Mouse (Mus musculus) hindbrain, embryonic 13.5 days (tissue): ENCODE results near the gene Tnrc18. TPM values are rescaled to one million over a fixed set of nuclear protein-coding genes. Genes with fewer than 3 reads are reported as not detected.

ENCODE experiments used
- ATAC-seq: fragments of 200-750 bp; cut with Nextera tagmentation; 2 replicates; pipeline ENCODE4 v1.8.0; 2017; ENCODE audit warnings: moderate TSS enrichment; ENCODE audit not compliant: low FRiP score
- H3K27ac ChIP-seq: fragments of 300-500 bp; sonication (generic); 2 replicates; pipeline ENCODE4 v1.5.1; 2015; ENCODE audit warnings: inconsistent platforms, mild to moderate bottlenecking, moderate library complexity
- H3K27me3 ChIP-seq: fragments of 300-500 bp; sonication (generic); 2 replicates; pipeline ENCODE4 v1.6.1; 2015; ENCODE audit warnings: mild to moderate bottlenecking, inconsistent platforms
- H3K36me3 ChIP-seq: fragments of 300-500 bp; sonication (generic); 2 replicates; pipeline ENCODE4 v1.6.1; 2015; ENCODE audit warnings: mild to moderate bottlenecking, inconsistent platforms
- H3K4me1 ChIP-seq: fragments of 300-500 bp; sonication (generic); replicated peaks from 2 replicates; pipeline ENCODE4 v1.6.1; 2015; ENCODE audit warnings: inconsistent platforms
- H3K4me2 ChIP-seq: fragments of 300-500 bp; sonication (generic); 2 replicates; pipeline ENCODE4 v1.6.1; 2015; ENCODE audit warnings: inconsistent platforms, mild to moderate bottlenecking, moderate library complexity
- H3K4me3 ChIP-seq: fragments of 300-500 bp; sonication (generic); 2 replicates; pipeline ENCODE4 v1.5.1; 2015; ENCODE audit warnings: mild to moderate bottlenecking, inconsistent platforms
- H3K9ac ChIP-seq: fragments of 300-500 bp; sonication (generic); 2 replicates; pipeline ENCODE4 v1.6.1; 2015; ENCODE audit warnings: mild to moderate bottlenecking, inconsistent platforms
- H3K9me3 ChIP-seq: fragments of 300-500 bp; sonication (generic); 2 replicates; pipeline ENCODE4 v1.6.1; 2016; ENCODE audit warnings: inconsistent platforms
- WGBS: fragments of 180-500 bp; shearing (Covaris S2); methylation state at CpG from one replicate; pipeline ENCODE4 v1.1.7; 2015; 5-methylcytosine and 5-hydroxymethylcytosine counted together
- polyA plus RNA-seq: library from polyadenylated mRNA; unstranded; fragments of >200 nt; fragmentation: Nextera tagmentation; extraction: Ambion mirVana; gene quantifications from 2 replicates; pipeline ENCODE4 v1.2.1, GENCODE M21; 2015

Gene Tnrc18
- polyA plus RNA-seq, 1 experiment from 2014 or later: 35.8 TPM

DNA sequence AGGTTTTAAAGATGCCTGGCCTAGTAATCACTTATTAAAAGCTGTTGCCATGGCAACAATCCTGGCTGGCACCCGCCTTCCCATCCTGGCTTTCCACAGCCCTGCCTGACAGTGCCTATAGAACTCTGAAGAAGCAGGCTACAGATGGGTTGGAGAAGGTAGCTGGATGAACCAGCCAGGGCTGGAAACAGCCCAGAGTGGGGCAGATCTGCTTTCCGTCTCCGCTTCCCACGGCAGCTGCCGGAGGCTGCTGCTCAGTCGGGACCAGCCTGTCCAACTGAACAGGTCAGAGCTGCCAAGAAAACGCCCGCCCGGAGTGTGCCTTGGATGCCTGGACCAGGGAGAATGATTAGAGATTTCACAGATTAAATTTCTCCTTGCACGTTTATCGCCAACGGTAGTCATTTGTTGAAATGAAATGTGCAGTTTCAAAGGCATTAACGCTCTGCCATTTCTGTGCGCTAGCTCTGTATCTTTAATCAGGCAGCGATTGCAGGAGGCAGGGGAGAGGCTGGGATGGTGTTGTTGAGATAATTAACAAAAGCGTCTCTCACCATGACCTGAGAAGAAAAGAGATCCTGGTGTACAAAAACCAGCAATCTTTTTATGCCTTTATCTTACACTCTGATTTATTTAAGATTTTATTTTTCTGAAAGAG lies 56.0 kb downstream of the Tnrc18 start:
- Histone ChIP-seq H3K36me3 (peaks cover 98% of the 10 kb centered on the region), H3K9me3 (no peaks in the 10 kb centered on the region), H3K4me3 (no peak overlapping the region), H3K4me2 (no peak overlapping the region), H3K27ac (peak overlapping the region; percentile 91), H3K9ac (peak overlapping the region; percentile 53), H3K27me3 (no peaks in the 10 kb centered on the region), H3K4me1 (peaks cover 44% of the 10 kb centered on the region)
- 62% methylated on average over 16 of the region's 16 CpGs for WGBS
- peak; percentile 49 for ATAC-seq

DNA sequence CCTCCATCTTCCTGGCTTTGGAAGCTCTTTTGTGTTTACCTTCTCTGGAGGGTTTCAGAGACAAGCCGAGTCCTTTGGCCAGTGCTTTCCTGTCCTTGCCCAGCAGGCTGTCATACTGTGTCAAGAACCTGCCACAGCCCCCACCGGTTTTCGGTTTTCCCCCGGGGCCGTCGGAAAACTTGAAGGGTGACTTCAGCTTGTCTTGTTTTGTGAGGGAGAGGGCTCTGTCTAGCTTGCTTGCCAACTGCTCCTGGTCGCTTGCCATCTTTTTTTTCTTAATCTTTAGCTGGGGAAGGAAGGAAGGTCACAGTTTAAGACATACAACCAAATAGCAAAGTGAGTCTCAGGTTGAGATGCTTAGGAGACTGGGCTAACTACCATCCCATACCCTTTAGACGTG lies 57.7 kb downstream of the Tnrc18 start:
- H3K36me3 ChIP-seq: peaks cover 98% of the 10 kb centered on the region
- no peak overlapping the region for H3K4me3 ChIP-seq
- peaks cover 33% of the 10 kb centered on the region for H3K4me1 ChIP-seq
- H3K4me2 ChIP-seq: no peak overlapping the region
- peak overlapping the region; percentile 91 for H3K27ac ChIP-seq
- 90% methylated on average over 8 of the region's 8 CpGs for WGBS
- ATAC-seq: no peak
- H3K9me3 ChIP-seq: no peaks in the 10 kb centered on the region
- H3K27me3 ChIP-seq: no peaks in the 10 kb centered on the region
- H3K9ac ChIP-seq: no peak overlapping the region

DNA sequence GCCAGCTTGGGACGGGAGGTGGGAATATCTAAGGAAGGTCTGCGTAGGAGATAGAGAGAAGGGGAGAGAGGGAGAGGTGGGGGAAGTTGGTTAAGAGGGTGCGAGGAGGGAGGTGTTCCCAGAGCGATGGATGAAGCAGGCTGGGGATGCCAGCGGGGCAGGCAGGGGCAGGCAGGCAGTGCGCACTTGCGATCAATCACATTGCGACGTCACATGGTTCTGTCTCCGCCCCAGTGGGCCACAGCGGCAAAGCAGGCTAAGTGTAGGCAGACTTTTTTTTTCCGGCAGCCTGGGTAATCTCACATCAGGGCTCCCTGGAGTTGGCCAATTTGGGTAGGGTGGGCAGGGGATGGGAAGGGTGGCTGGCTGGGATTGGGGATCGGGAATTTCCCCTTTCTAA lies 65.2 kb downstream of the Tnrc18 start:
- H3K36me3 ChIP-seq: peaks cover 96% of the 10 kb centered on the region
- no peak overlapping the region for H3K4me2 ChIP-seq
- H3K4me1 ChIP-seq: peaks cover 13% of the 10 kb centered on the region
- WGBS: 46% methylated on average over 13 of the region's 13 CpGs
- H3K9ac ChIP-seq: no peak overlapping the region
- no peaks in the 10 kb centered on the region for H3K9me3 ChIP-seq
- H3K27me3 ChIP-seq: no peaks in the 10 kb centered on the region
- H3K27ac ChIP-seq: peak overlapping the region; percentile 60
- no peak for ATAC-seq
- no peak overlapping the region for H3K4me3 ChIP-seq

DNA sequence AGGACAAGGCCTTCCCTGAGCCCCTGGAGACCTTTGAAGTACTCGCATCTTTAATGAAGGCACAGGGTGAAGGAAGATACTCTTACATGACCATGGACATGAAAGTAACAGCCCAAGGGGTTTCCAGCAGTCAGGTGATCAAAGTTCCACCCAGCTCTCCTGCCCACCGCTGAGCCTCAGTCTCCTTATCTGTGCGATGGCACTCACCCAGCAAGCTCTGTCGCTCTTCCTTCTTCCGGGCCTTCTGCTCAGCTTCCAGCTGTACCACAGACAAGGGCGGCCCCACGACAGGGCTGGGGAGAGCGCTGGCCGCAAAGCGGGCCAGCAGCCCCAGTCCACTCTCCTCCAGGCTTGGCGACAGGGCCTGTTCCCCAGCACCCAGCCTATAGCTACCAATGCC lies 67.3 kb downstream of the Tnrc18 start:
- H3K4me3 ChIP-seq: no peak overlapping the region
- H3K4me1 ChIP-seq: peaks cover 9% of the 10 kb centered on the region
- no peaks in the 10 kb centered on the region for H3K9me3 ChIP-seq
- H3K27ac ChIP-seq: peak overlapping the region; percentile 30; the same call in 1 of the 2 replicates
- ATAC-seq: no peak
- H3K36me3 ChIP-seq: peaks cover 89% of the 10 kb centered on the region
- H3K27me3 ChIP-seq: no peaks in the 10 kb centered on the region
- no peak overlapping the region for H3K4me2 ChIP-seq
- no peak overlapping the region for H3K9ac ChIP-seq
- 90% methylated on average over 11 of the region's 11 CpGs for WGBS

DNA sequence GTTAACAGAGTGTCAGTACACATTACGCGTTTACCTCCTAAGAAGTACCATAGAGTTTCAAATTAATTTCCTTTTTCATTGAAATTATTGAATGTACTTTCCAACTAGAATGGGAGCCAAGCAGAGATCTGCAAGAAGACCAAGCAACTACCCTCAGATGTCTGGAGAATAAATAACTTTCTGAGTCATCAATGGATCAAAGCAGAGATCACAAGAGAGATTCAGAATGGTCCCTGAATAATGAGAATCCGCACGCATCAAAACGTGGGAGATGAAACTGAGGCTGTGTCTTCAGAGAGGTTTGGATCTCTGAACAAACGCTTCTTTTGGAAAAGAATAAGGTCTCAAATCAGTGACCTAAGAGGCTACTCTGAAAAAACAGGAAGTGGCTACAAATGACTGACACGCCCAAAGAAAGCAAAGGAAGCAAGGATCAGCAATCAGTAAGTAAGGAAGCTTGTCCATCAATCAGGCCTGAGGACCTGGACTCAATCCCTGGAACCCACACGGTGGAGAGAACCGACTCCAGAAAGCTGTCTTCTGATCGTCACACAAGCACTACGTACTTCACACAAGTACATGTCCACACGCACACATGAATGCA lies 70.3 kb downstream of the Tnrc18 start:
- Histone ChIP-seq H3K27ac (no peak overlapping the region; the same call in 1 of the 2 replicates), H3K9me3 (no peaks in the 10 kb centered on the region), H3K9ac (no peak overlapping the region), H3K27me3 (no peaks in the 10 kb centered on the region), H3K36me3 (peaks cover 90% of the 10 kb centered on the region), H3K4me2 (no peak overlapping the region), H3K4me1 (peaks cover 5% of the 10 kb centered on the region), H3K4me3 (no peak overlapping the region)
- 73% methylated on average over 12 of the region's 12 CpGs for WGBS
- ATAC-seq: no peak

DNA sequence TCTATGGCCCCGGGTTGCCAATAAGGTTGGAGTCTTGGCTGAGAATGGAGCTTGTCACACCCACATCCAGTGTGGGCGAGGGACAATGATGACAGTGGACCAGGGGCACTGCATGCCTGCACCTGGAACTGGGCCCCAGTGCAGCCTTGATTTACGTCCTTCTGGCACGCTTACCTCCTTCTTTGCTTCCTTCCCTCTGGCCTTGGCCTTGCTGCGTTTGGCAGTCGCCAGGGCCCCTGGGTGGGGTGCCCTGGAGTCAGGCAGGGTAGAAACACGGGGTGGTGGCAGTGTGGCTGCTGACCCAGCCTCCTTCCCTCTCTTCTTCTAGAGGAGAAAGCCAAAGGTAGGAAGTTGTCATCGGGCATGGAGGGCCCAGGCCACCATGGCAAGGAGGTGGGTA lies 77.5 kb downstream of the Tnrc18 start:
- no peaks in the 10 kb centered on the region for H3K27me3 ChIP-seq
- H3K36me3 ChIP-seq: peaks cover 92% of the 10 kb centered on the region
- no peak overlapping the region for H3K27ac ChIP-seq
- 0 out of 2 replicates have a peak, but pooled peaks cover 5% of the 10 kb centered on the region for H3K4me1 ChIP-seq
- ATAC-seq: no peak
- WGBS: 90% methylated on average over 8 of the region's 8 CpGs
- H3K9ac ChIP-seq: no peak overlapping the region
- H3K4me3 ChIP-seq: no peak overlapping the region
- H3K9me3 ChIP-seq: no peaks in the 10 kb centered on the region
- no peak overlapping the region for H3K4me2 ChIP-seq

DNA sequence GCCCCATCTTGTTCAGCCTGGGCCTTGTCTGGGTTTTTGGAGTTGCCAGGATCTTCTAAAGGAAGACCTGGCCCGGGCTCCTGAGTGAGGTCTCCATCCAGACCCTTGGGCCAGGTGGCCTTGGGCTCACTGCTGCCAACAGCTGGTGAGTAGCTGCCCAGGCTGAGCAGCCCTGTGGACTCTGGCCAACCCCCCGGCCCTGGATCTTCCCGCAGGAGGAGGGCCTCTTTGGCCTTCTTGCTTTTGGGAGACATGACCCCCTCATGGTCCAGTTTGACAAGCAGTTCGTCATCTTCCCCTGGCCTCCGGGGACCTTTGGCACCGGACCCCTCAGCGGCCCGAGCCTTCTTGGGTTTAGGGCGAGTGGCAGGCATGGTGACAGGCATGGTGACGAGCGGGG lies 85.5 kb downstream of the Tnrc18 start:
- no peak overlapping the region for H3K9ac ChIP-seq
- WGBS: 92% methylated on average over 11 of the region's 11 CpGs
- peaks cover 99% of the 10 kb centered on the region for H3K36me3 ChIP-seq
- H3K4me2 ChIP-seq: no peak overlapping the region
- no peaks in the 10 kb centered on the region for H3K9me3 ChIP-seq
- ATAC-seq: no peak
- no peak overlapping the region for H3K27ac ChIP-seq
- H3K4me1 ChIP-seq: no peaks in the 10 kb centered on the region
- no peaks in the 10 kb centered on the region for H3K27me3 ChIP-seq
- H3K4me3 ChIP-seq: no peak overlapping the region

DNA sequence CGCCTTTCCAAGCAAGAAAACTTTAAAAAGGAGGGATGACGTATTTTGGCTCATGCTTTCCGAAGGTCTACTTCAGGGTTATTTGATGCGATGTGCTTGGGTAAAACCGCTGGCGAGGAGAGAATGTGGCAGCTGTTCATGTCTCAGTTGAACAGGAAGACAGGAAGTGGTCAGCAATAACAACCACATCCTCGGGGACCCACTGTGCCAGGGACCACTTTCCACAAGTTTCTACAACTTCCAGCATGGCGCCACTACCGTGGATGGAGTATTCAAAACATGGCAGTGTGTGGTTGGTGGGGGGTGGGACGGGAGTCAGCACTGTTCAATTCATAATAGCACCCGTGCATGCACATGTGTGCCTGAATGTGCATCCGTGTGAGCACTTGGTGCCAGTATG lies 87.2 kb downstream of the Tnrc18 start:
- no peaks in the 10 kb centered on the region for H3K27me3 ChIP-seq
- 93% methylated on average over 12 of the region's 12 CpGs for WGBS
- peaks cover 99% of the 10 kb centered on the region for H3K36me3 ChIP-seq
- no peak overlapping the region for H3K4me2 ChIP-seq
- no peaks in the 10 kb centered on the region for H3K4me1 ChIP-seq
- H3K27ac ChIP-seq: no peak overlapping the region
- no peak for ATAC-seq
- no peak overlapping the region for H3K9ac ChIP-seq
- no peaks in the 10 kb centered on the region for H3K9me3 ChIP-seq
- H3K4me3 ChIP-seq: no peak overlapping the region

DNA sequence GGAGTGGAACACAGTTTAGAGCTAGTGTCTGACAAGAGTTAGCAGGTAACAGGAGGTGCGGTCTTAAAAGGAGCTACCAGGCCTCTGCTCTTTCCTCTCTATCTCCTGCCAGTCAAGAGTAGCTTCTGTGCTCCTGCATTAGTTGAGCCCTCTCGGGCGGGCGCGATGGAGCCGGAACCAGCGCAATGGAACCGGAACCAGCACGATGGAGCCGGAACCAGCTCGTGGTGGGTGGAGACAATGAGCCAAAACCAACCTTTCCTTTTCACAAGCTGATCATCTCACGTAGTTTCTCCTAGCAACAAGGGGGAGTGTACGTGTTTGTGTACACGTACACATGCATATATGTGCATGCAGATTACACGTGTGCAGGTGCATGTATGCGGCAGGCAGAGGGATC lies 89.2 kb downstream of the Tnrc18 start:
- Histone ChIP-seq H3K36me3 (peaks cover 83% of the 10 kb centered on the region), H3K27ac (no peak overlapping the region), H3K4me2 (no peak overlapping the region), H3K4me1 (peaks cover 5% of the 10 kb centered on the region), H3K4me3 (no peak overlapping the region), H3K9me3 (no peaks in the 10 kb centered on the region), H3K27me3 (no peaks in the 10 kb centered on the region), H3K9ac (no peak overlapping the region)
- WGBS: 97% methylated on average over 16 of the region's 16 CpGs
- no peak for ATAC-seq

DNA sequence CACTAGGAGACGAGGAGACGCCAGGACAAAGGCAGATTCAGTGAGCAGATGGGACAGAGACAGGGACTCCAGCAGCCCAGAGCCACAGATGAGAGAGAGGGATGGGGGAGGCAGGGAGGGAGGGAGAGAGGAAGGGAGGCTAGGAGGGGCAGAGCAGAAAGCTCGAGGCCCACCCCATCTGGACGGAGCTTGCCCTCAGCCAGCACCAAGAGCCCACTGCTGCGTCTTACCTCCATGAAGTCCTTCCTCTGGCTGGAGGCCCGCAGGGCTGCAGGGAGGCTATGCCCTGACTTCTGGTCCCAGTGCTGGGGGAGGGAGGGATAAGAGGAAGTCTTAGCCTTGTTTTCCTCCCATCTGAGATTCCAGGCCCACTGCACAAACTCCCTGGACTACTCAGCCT lies 90.7 kb downstream of the Tnrc18 start:
- Histone ChIP-seq H3K9me3 (no peaks in the 10 kb centered on the region), H3K36me3 (peaks cover 75% of the 10 kb centered on the region), H3K4me2 (no peak overlapping the region), H3K4me1 (peaks cover 8% of the 10 kb centered on the region), H3K27ac (peak overlapping the region; percentile 48), H3K27me3 (no peaks in the 10 kb centered on the region), H3K4me3 (no peak overlapping the region), H3K9ac (no peak overlapping the region)
- ATAC-seq: no peak
- WGBS: 81% methylated on average over 6 of the region's 6 CpGs

DNA sequence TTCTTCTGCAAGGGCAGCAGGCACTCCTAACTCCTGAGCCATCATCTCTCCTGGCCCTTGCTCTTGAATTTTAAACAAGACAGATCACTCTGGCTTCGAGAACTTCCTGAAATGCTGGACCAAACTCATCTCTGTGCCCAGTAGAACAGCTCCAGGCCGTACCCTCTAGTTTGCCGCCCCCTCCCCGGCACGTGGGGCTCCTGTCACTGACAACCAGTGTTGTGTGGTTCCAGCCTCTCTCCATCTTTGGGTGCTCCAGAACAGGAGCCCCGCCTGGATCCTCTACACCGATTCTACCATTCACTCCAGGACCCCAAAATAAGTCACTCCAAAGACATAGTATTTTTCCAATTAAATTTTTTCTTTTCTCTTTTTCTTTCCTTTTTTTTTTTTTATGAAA lies 93.2 kb downstream of the Tnrc18 start:
- 95% methylated on average over 7 of the region's 7 CpGs for WGBS
- Histone ChIP-seq H3K9ac (no peak overlapping the region), H3K27me3 (no peaks in the 10 kb centered on the region), H3K4me2 (no peak overlapping the region), H3K27ac (peak overlapping the region; percentile 58; the same call in 1 of the 2 replicates), H3K4me3 (no peak overlapping the region), H3K4me1 (peaks cover 8% of the 10 kb centered on the region), H3K9me3 (no peaks in the 10 kb centered on the region), H3K36me3 (peaks cover 70% of the 10 kb centered on the region)
- ATAC-seq: no peak

DNA sequence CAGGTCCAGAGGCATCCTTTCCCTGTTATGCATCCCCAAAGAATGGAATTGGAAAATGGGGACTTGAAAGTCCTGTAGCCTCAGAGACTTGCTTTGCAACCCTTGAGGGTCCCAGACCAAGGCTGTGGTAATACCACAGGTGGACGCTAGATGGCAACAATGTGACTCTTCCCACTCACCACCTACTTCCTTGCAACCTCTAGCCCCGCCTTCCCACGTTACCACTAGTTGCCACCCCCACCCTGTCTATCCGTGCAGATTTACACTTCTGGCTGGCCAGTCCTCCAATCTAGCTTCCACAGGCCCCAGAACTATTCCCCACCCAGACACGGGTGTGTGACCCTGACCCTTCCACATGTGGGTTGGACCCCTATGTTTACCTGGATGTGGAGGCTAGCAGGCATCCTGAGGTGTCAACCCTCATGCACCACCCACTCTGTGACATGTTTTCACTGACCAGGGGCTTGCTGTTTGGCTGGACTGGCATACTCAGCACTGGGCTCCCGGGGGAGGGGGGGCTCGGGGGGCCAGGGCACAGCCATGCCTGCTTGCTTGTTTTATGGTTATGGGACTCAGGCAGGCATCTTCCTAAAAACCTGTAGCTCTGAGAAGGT lies 93.8 kb downstream of the Tnrc18 start:
- ATAC-seq: peak; percentile 78
- Histone ChIP-seq H3K9me3 (no peaks in the 10 kb centered on the region), H3K27me3 (no peaks in the 10 kb centered on the region), H3K4me2 (no peak overlapping the region), H3K36me3 (peaks cover 70% of the 10 kb centered on the region), H3K27ac (peak overlapping the region; percentile 58), H3K4me1 (peaks cover 8% of the 10 kb centered on the region), H3K4me3 (no peak overlapping the region), H3K9ac (no peak overlapping the region)
- WGBS: 19% methylated on average over 7 of the region's 7 CpGs

DNA sequence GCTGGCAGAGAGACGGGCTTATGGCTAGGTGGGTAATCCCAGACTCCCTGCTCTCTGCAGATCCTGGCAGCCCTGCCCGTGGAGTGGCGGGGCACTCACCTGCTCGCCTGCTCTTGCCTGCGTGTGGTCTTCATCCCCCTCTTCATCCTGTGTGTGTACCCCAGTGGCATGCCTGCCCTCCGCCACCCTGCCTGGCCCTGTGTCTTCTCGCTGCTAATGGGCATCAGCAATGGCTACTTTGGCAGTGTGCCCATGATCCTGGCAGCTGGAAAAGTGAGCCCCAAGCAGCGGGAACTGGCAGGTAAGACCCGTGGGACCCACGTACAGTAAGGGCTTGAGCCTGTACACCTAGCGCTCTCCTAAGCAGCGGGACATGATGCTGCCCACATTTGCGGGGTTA lies 97.6 kb downstream of the Tnrc18 start:
- Histone ChIP-seq H3K27me3 (no peaks in the 10 kb centered on the region), H3K4me3 (no peak overlapping the region), H3K9me3 (no peaks in the 10 kb centered on the region), H3K4me2 (no peak overlapping the region), H3K4me1 (peaks cover 8% of the 10 kb centered on the region), H3K9ac (no peak overlapping the region), H3K36me3 (peaks cover 61% of the 10 kb centered on the region), H3K27ac (no peak overlapping the region)
- ATAC-seq: no peak
- 88% methylated on average over 13 of the region's 13 CpGs for WGBS
